Mouse (Mus musculus): Measurements from ENCODE around the gene Gm20388. TPM values are rescaled to one million over a fixed set of nuclear protein-coding genes. Genes with fewer than 3 reads are reported as not detected.

Gene Gm20388
- polyA plus RNA-seq, 1 experiment from 2014 or later = not detected

GRCm38 (mm10) chr8:122273152-122273551 is 2362.5 kb downstream of the Gm20388 start:
- H3K27ac ChIP-seq (ENCODE audit: low read depth, low read length) = no peak overlapping the region
- peak; percentile 54 for ATAC-seq
- H3K4me1 ChIP-seq (replicated peaks; ENCODE audit: control insufficient read depth, insufficient read depth, low read length) = 0 out of 2 replicates have a peak, but pooled peaks cover 4% of the 10 kb centered on the region
- no peaks in the 10 kb centered on the region for H3K9me3 ChIP-seq (ENCODE audit: control insufficient read depth)
- 5% methylated on average over 5 of the region's 5 CpGs for WGBS
- 0 out of 2 replicates have a peak, but pooled peaks cover 5% of the 10 kb centered on the region for H3K27me3 ChIP-seq (replicated peaks; ENCODE audit: control insufficient read depth, insufficient read depth, low read length)
- H3K36me3 ChIP-seq (ENCODE audit: control insufficient read depth, insufficient read depth) = no peaks in the 10 kb centered on the region
- no peak overlapping the region for H3K9ac ChIP-seq (ENCODE audit: low read depth, low read length)
- H3K4me2 ChIP-seq (replicated peaks; ENCODE audit: low read depth) = no peak overlapping the region
- no peak overlapping the region for H3K4me3 ChIP-seq (ENCODE audit: low read depth, low read length)
- TF ChIP-seq CTCF (IDR thresholded peaks at IDR 0.05; ENCODE audit: low read depth) = peak; percentile 99

- H3K36me3 ChIP-seq (ENCODE audit: control insufficient read depth, insufficient read depth) = no peaks in the 10 kb centered on the region
- no peaks in the 10 kb centered on the region for H3K9me3 ChIP-seq (ENCODE audit: control insufficient read depth)
- H3K4me1 ChIP-seq (replicated peaks; ENCODE audit: control insufficient read depth, insufficient read depth, low read length) = 0 out of 2 replicates have a peak, but pooled peaks cover 4% of the 10 kb centered on the region
- TF ChIP-seq CTCF (IDR thresholded peaks at IDR 0.05; ENCODE audit: low read depth) = no peak
- no peak overlapping the region for H3K27ac ChIP-seq (ENCODE audit: low read depth, low read length)
- no peak for ATAC-seq
- no peak overlapping the region for H3K9ac ChIP-seq (ENCODE audit: low read depth, low read length)
- WGBS = 29% methylated on average over 7 of the region's 7 CpGs
- 0 out of 2 replicates have a peak, but pooled peaks cover 5% of the 10 kb centered on the region for H3K27me3 ChIP-seq (replicated peaks; ENCODE audit: control insufficient read depth, insufficient read depth, low read length)
- H3K4me3 ChIP-seq (ENCODE audit: low read depth, low read length) = no peak overlapping the region
- H3K4me2 ChIP-seq (replicated peaks; ENCODE audit: low read depth) = no peak overlapping the region
Measured at GRCm38 (mm10) chr8:122273826-122274225, 2363.2 kb downstream of the Gm20388 start.

GRCm38 (mm10) chr8:122274651-122275391 is 2364.2 kb downstream of the Gm20388 start:
- TF ChIP-seq CTCF (IDR thresholded peaks at IDR 0.05; ENCODE audit: low read depth) = no peak
- H3K4me1 ChIP-seq (replicated peaks; ENCODE audit: control insufficient read depth, insufficient read depth, low read length) = 0 out of 2 replicates have a peak, but pooled peaks cover 4% of the 10 kb centered on the region
- H3K4me3 ChIP-seq (ENCODE audit: low read depth, low read length) = no peak overlapping the region
- H3K36me3 ChIP-seq (ENCODE audit: control insufficient read depth, insufficient read depth) = no peaks in the 10 kb centered on the region
- ATAC-seq = no peak
- no peak overlapping the region for H3K27ac ChIP-seq (ENCODE audit: low read depth, low read length)
- no peaks in the 10 kb centered on the region for H3K9me3 ChIP-seq (ENCODE audit: control insufficient read depth)
- 0 out of 2 replicates have a peak, but pooled peaks cover 5% of the 10 kb centered on the region for H3K27me3 ChIP-seq (replicated peaks; ENCODE audit: control insufficient read depth, insufficient read depth, low read length)
- no peak overlapping the region for H3K4me2 ChIP-seq (replicated peaks; ENCODE audit: low read depth)
- 68% methylated on average over 11 of the region's 11 CpGs for WGBS
- no peak overlapping the region for H3K9ac ChIP-seq (ENCODE audit: low read depth, low read length)

GRCm38 (mm10) chr8:122276308-122276707 is 2365.7 kb downstream of the Gm20388 start:
- H3K27ac ChIP-seq (ENCODE audit: low read depth, low read length) = no peak overlapping the region
- H3K36me3 ChIP-seq (ENCODE audit: control insufficient read depth, insufficient read depth) = no peaks in the 10 kb centered on the region
- no peak overlapping the region for H3K4me3 ChIP-seq (ENCODE audit: low read depth, low read length)
- no peak for TF ChIP-seq CTCF (IDR thresholded peaks at IDR 0.05; ENCODE audit: low read depth)
- WGBS = 90% methylated on average over 5 of the region's 5 CpGs
- H3K4me2 ChIP-seq (replicated peaks; ENCODE audit: low read depth) = no peak overlapping the region
- ATAC-seq = no peak
- no peaks in the 10 kb centered on the region for H3K9me3 ChIP-seq (ENCODE audit: control insufficient read depth)
- peaks cover 13% of the 10 kb centered on the region for H3K4me1 ChIP-seq (replicated peaks; ENCODE audit: control insufficient read depth, insufficient read depth, low read length)
- no peak overlapping the region for H3K9ac ChIP-seq (ENCODE audit: low read depth, low read length)
- H3K27me3 ChIP-seq (replicated peaks; ENCODE audit: control insufficient read depth, insufficient read depth, low read length) = no peaks in the 10 kb centered on the region

- peak; percentile 51 for TF ChIP-seq CTCF (IDR thresholded peaks at IDR 0.05; ENCODE audit: low read depth)
- H3K4me1 ChIP-seq (replicated peaks; ENCODE audit: control insufficient read depth, insufficient read depth, low read length) = peaks cover 13% of the 10 kb centered on the region
- H3K4me3 ChIP-seq (ENCODE audit: low read depth, low read length) = no peak overlapping the region
- no peaks in the 10 kb centered on the region for H3K9me3 ChIP-seq (ENCODE audit: control insufficient read depth)
- WGBS = 62% methylated on average over 18 of the region's 18 CpGs
- no peak for ATAC-seq
- no peaks in the 10 kb centered on the region for H3K36me3 ChIP-seq (ENCODE audit: control insufficient read depth, insufficient read depth)
- H3K9ac ChIP-seq (ENCODE audit: low read depth, low read length) = no peak overlapping the region
- no peak overlapping the region for H3K4me2 ChIP-seq (replicated peaks; ENCODE audit: low read depth)
- no peak overlapping the region for H3K27ac ChIP-seq (ENCODE audit: low read depth, low read length)
- no peaks in the 10 kb centered on the region for H3K27me3 ChIP-seq (replicated peaks; ENCODE audit: control insufficient read depth, insufficient read depth, low read length)
Measured at GRCm38 (mm10) chr8:122277204-122277995, 2366.8 kb downstream of the Gm20388 start.

GRCm38 (mm10) chr8:122280156-122280555 is 2369.5 kb downstream of the Gm20388 start:
- WGBS = 71% methylated on average over 4 of the region's 4 CpGs
- H3K4me3 ChIP-seq (ENCODE audit: low read depth, low read length) = no peak overlapping the region
- H3K4me2 ChIP-seq (replicated peaks; ENCODE audit: low read depth) = no peak overlapping the region
- H3K9me3 ChIP-seq (ENCODE audit: control insufficient read depth) = no peaks in the 10 kb centered on the region
- peak; percentile 53 for TF ChIP-seq CTCF (IDR thresholded peaks at IDR 0.05; ENCODE audit: low read depth)
- H3K27ac ChIP-seq (ENCODE audit: low read depth, low read length) = no peak overlapping the region
- peaks cover 23% of the 10 kb centered on the region for H3K4me1 ChIP-seq (replicated peaks; ENCODE audit: control insufficient read depth, insufficient read depth, low read length)
- no peak for ATAC-seq
- H3K9ac ChIP-seq (ENCODE audit: low read depth, low read length) = no peak overlapping the region; the same call in 1 of the 2 replicates
- no peaks in the 10 kb centered on the region for H3K36me3 ChIP-seq (ENCODE audit: control insufficient read depth, insufficient read depth)
- no peaks in the 10 kb centered on the region for H3K27me3 ChIP-seq (replicated peaks; ENCODE audit: control insufficient read depth, insufficient read depth, low read length)
